Mouse (Mus musculus) left cerebral cortex, adult 18-20 months (tissue): ENCODE data around the gene Pitpnm1. TPM values are rescaled to one million over a fixed set of nuclear protein-coding genes. Genes with fewer than 3 reads are reported as not detected.

Experiments
- DNase-seq, 2 experiments: peaks; one replicate each; pipeline ENCODE4 v3.0.0; 2021 to 2022; ENCODE audit warnings: low spot score in 2 of 2, mixed read lengths in 1 of 2
- total RNA-seq, 2 experiments: library from RNA; stranded (reverse); gene quantifications; 2 replicates each; pipeline ENCODE4 v1.2.3; 2021

Gene Pitpnm1
- total RNA-seq, 2 experiments from 2014 or later: 210 to 214 TPM

- DNase-seq: no peak
Observed at GRCm38 (mm10) chr19:4152445-4153231, 52.8 kb downstream of the Pitpnm1 start.

DNA sequence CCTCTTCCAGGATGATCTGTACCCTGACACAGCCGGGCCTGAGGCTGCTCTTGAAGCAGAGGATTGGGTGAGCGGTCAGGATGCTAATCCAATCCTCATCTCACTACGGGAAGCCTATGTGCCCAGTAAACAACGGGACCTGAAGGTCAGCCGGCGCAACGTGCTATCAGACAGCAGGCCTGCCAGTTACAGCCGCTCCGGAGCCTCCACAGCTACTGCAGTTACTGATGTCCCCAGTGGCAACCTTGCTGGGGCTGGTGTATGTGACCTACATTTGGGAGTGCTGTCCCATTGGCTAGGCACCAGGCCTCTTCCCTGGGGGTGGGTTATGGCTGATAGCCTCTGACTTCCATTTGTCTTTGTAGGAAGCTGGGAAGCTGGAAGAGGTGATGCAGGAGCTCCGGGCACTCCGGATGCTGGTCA is 53.4 kb downstream of the Pitpnm1 start, which contains the start of gene Ptprcap:
Gene Ptprcap, plus strand, starts transcription at position 373 of the 423 bp plus-strand sequence.
- no peak for DNase-seq

GRCm38 (mm10) chr19:4154437-4155222 is 54.8 kb downstream of the Pitpnm1 start:
- DNase-seq: no peak

GRCm38 (mm10) chr19:4155223-4156072 is 55.6 kb downstream of the Pitpnm1 start:
- DNase-seq: no peak

- DNase-seq: no peak
Observed at GRCm38 (mm10) chr19:4156073-4156579, 56.3 kb downstream of the Pitpnm1 start.

- no peak for DNase-seq
Observed at GRCm38 (mm10) chr19:4156771-4157170, 57.0 kb downstream of the Pitpnm1 start.

DNA sequence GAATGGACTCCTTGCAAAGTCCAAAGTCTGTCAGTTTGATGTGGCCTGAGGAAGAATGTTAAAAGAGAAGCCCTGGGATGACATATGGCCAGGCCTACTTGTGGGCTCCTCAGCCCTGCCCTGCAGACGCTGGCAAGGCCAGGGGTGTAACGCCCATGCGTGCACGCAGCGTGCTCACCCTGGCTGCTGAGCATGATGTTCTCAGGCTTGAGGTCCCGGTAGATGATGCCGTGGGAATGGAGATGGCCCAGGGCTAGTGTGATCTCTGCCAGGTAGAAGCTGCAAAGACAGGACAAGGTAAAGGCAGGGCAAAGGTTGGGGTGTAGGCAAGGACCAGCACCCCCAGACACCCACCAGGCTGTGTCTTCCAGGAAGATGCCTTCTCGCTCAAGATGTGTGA is 59.3 kb downstream of the Pitpnm1 start:
- DNase-seq: no peak

DNA sequence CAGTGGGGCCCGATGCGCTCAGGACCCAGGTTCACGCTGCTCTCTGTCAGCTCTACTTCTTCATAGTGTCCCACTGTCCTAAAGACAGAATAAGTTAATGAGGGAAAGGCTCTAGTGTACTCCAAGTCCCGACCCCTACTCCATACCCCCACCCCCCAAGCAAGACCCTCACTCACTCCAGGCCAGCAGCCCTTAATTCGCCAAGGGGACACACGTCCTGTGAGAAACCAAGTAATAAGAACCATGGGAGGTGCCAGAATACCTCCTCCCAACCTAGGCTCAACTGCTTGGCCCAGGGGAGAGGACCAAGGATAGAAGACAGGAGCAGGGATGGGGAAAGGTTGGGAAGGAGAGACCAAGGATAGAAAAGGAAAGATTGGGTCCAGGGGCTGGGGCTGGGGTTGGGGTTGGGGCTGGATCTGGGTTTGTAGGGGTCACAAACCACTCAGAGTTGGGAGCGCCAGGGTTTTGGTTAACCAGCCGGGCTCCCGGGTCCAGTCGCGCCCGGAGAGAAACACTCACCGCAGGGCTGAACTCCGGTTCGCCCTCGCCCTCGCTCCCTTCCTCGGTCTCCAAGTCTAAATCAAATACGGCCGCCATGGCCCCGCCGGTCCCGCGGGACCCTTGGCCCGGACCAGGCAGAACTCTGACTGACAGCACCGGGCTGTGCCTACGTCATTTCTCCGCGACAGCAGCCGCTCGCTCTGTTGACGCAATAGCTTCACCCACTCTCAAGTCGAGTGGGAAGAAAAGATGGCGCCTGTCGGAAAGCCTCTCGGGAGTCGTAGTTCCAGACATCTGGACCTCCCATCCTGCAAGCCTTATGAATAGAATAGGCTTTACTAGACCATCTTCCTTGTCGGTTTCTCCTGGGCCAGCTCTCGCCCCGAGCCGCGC is 63.1 kb downstream of the Pitpnm1 start, which contains the start of gene Rps6kb2:
Gene Rps6kb2, minus strand, starts transcription at position 709 of the 897 bp plus-strand sequence.
- peak; percentile 98 to 99 for DNase-seq

DNA sequence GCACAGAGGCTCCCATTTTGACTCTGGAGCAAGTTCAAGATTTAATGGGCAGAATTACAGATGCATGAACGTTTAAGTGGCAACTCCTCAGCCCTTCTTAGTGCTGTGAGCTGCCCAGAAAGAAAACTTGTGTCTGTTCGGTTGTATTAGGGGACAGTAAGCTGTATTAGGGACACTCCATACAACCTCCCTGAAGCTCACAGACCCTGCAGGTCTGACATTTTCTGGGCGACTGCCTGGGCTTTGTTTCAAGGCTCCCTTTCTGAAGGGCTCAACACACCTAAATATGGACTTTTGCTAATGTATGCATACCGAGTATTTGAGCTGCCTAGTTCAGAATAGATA is 63.7 kb downstream of the Pitpnm1 start:
- no peak for DNase-seq

Other genes starting within 250 kb of the Pitpnm1 start
- gene Chka, start 248.2 kb upstream of the Pitpnm1 start, total RNA-seq: 10 to 100 TPM; 82.4 to 88.0 TPM
- 10 to 100 TPM; 22.4 to 23.0 TPM for gene Tcirg1, start 192.9 kb upstream of the Pitpnm1 start, total RNA-seq
- 100 to 1,000 TPM; 141 to 148 TPM for gene Ndufs8, start 187.2 kb upstream of the Pitpnm1 start, total RNA-seq
- 1 to 10 TPM; 3.0 to 4.2 TPM for gene Aldh3b1, start 170.2 kb upstream of the Pitpnm1 start, total RNA-seq
- gene Unc93b1, start 164.8 kb upstream of the Pitpnm1 start, total RNA-seq: 10 to 100 TPM; 14.6 to 16.6 TPM
- under 1 TPM in 1 of 2 experiments, not detected in 1; 0.23 TPM for gene Aldh3b3, start 141.4 kb upstream of the Pitpnm1 start, total RNA-seq
- 1 to 10 TPM; 1.1 to 1.3 TPM for gene Aldh3b2, start 127.7 kb upstream of the Pitpnm1 start, total RNA-seq
- gene Acy3, start 113.4 kb upstream of the Pitpnm1 start, total RNA-seq: 1 to 10 TPM; 2.6 to 5.2 TPM
- not detected for gene Tbx10, start 107.2 kb upstream of the Pitpnm1 start, total RNA-seq
- 10 to 100 TPM in 1 of 2 experiments, 1 to 10 TPM in 1; 8.9 to 10.8 TPM for gene Nudt8, start 99.4 kb upstream of the Pitpnm1 start, total RNA-seq
- gene Gm49405, start 99.4 kb upstream of the Pitpnm1 start, total RNA-seq: 1 to 10 TPM; 1.0 to 1.5 TPM
- 1 to 10 TPM; 3.5 to 4.9 TPM for gene Doc2g, start 96.7 kb upstream of the Pitpnm1 start, total RNA-seq
- 100 to 1,000 TPM; 265 to 266 TPM for gene Ndufv1, start 87.2 kb upstream of the Pitpnm1 start, total RNA-seq
- gene Gstp1, start 62.0 kb upstream of the Pitpnm1 start, total RNA-seq: 100 to 1,000 TPM; 353 to 399 TPM
- 10 to 100 TPM; 40.5 to 55.2 TPM for gene Gstp2, start 54.0 kb upstream of the Pitpnm1 start, total RNA-seq
- not detected for gene Gstp3, start 40.4 kb upstream of the Pitpnm1 start, total RNA-seq
- gene Cabp2, start 18.4 kb upstream of the Pitpnm1 start, total RNA-seq: not detected
- gene Cdk2ap2, start 2.8 kb upstream of the Pitpnm1 start, total RNA-seq: 10 to 100 TPM; 33.6 to 37.3 TPM
- 100 to 1,000 TPM; 121 to 126 TPM for gene Aip, start 25.9 kb downstream of the Pitpnm1 start, total RNA-seq
- gene Gpr152, start 39.8 kb downstream of the Pitpnm1 start, total RNA-seq: under 1 TPM; 0.12 TPM
- under 1 TPM; 0.26 to 0.63 TPM for gene Cabp4, start 44.0 kb downstream of the Pitpnm1 start, total RNA-seq
- gene Coro1b, start 48.6 kb downstream of the Pitpnm1 start, total RNA-seq: 10 to 100 TPM; 77.9 to 81.3 TPM
- 1 to 10 TPM; 1.3 to 2.3 TPM for gene Ptprcap, start 53.6 kb downstream of the Pitpnm1 start, total RNA-seq
- gene Rps6kb2, start 63.4 kb downstream of the Pitpnm1 start, total RNA-seq: 10 to 100 TPM; 32.5 to 34.5 TPM
- 1 to 10 TPM; 5.1 to 9.2 TPM for gene Carns1, start 75.5 kb downstream of the Pitpnm1 start, total RNA-seq
- 1 to 10 TPM; 1.0 to 1.1 TPM for gene Tbc1d10c, start 91.3 kb downstream of the Pitpnm1 start, total RNA-seq
- gene Ppp1ca, start 92.1 kb downstream of the Pitpnm1 start, total RNA-seq: 100 to 1,000 TPM; 303 to 333 TPM
- gene Rad9a, start 101.7 kb downstream of the Pitpnm1 start, total RNA-seq: 10 to 100 TPM in 1 of 2 experiments, 1 to 10 TPM in 1; 7.2 to 10.1 TPM
- 1 to 10 TPM; 1.5 to 1.9 TPM for gene Clcf1, start 114.2 kb downstream of the Pitpnm1 start, total RNA-seq
- not detected for gene AC109138.7, start 114.4 kb downstream of the Pitpnm1 start, total RNA-seq
- gene Pold4, start 131.9 kb downstream of the Pitpnm1 start, total RNA-seq: 10 to 100 TPM; 13.4 to 18.2 TPM
- 10 to 100 TPM; 49.2 to 52.4 TPM for gene Ssh3, start 169.2 kb downstream of the Pitpnm1 start, total RNA-seq
- 10 to 100 TPM; 67.2 to 71.2 TPM for gene Ankrd13d, start 183.1 kb downstream of the Pitpnm1 start, total RNA-seq
- 100 to 1,000 TPM; 224 to 230 TPM for gene Grk2, start 206.2 kb downstream of the Pitpnm1 start, total RNA-seq